Mouse (Mus musculus): Measurements from ENCODE around the gene Copg2. TPM values are rescaled to one million over a fixed set of nuclear protein-coding genes. Genes with fewer than 3 reads are reported as not detected.

Gene Copg2
- polyA plus RNA-seq, 1 experiment from 2014 or later, result 34.5 TPM

DNA sequence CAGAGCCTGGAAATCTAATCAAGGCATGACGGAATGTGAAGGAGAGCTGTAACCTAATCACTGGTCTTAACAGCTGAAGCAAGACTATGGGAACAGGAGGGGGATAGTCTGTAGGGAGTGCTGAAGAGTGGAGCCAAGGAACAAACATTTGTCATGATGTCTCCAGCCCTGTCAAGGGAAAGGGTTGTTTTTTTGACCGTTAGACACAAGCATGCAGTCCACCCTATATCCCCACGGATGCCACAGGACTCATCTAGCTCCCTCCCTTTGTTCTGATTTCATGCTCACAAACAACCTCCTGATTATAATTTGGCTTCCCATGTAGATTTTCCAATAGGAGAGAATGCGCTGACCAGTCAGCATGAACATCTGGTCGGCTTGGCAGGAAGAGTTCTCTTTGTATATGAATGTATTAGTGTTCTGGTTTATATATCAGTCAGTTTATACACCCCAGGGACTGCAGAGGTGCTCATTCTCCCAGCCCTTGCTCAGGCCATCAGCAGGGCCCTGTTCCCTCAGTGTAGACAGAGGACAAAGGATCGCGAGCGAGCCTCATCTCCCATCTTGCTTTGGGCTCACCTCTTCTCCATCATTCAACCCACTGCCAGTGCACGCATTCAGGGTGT is 192.5 kb downstream of the Copg2 start:
- no peaks in the 10 kb centered on the region for H3K27me3 ChIP-seq (ENCODE audit: control insufficient read depth, insufficient read depth, low read length)
- no peak overlapping the region for H3K4me3 ChIP-seq (ENCODE audit: low read depth, low read length)
- no peak for ATAC-seq (replicated peaks; ENCODE audit: insufficient number of reproducible peaks, low FRiP score, low TSS enrichment)
- peaks cover 18% of the 10 kb centered on the region; the same call in 1 of the 2 replicates for H3K4me1 ChIP-seq (ENCODE audit: control insufficient read depth, insufficient read depth, low read length)
- no peak overlapping the region for H3K27ac ChIP-seq (ENCODE audit: low read depth, low read length)
- 63% methylated on average over 9 of the region's 9 CpGs for WGBS (ENCODE audit: insufficient replicate concordance)
- H3K9me3 ChIP-seq (replicated peaks; ENCODE audit: control insufficient read depth, low read length), result no peaks in the 10 kb centered on the region
- no peak overlapping the region for H3K9ac ChIP-seq (ENCODE audit: low read depth, low read length)
- H3K36me3 ChIP-seq (ENCODE audit: control insufficient read depth, insufficient read depth, low read length), result no peaks in the 10 kb centered on the region
- H3K4me2 ChIP-seq, result no peak overlapping the region

DNA sequence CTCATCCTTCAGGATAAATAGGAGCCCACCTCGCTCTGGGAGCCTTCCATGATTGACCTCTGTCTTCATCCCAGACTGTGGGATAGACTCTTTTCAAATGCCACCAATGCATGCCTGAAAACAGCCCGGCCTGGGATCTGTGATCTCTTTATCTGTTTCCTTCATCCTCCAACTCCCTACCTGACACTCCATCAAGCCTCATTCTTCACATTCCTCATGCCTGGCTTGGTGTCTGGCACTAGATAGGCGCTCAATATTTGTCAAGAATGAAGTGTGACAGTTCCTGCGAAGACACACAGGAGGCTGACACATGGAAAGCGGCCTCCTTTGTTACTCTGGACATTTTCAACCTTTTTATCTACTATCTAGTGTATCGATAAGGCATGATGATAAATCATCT is 193.1 kb downstream of the Copg2 start:
- Histone ChIP-seq H3K4me1 (ENCODE audit: control insufficient read depth, insufficient read depth, low read length) (peaks cover 18% of the 10 kb centered on the region; the same call in 1 of the 2 replicates), H3K4me2 (no peak overlapping the region), H3K9ac (ENCODE audit: low read depth, low read length) (no peak overlapping the region), H3K9me3 (replicated peaks; ENCODE audit: control insufficient read depth, low read length) (no peaks in the 10 kb centered on the region), H3K36me3 (ENCODE audit: control insufficient read depth, insufficient read depth, low read length) (no peaks in the 10 kb centered on the region), H3K4me3 (ENCODE audit: low read depth, low read length) (no peak overlapping the region), H3K27me3 (ENCODE audit: control insufficient read depth, insufficient read depth, low read length) (no peaks in the 10 kb centered on the region), H3K27ac (ENCODE audit: low read depth, low read length) (no peak overlapping the region)
- no peak for ATAC-seq (replicated peaks; ENCODE audit: insufficient number of reproducible peaks, low FRiP score, low TSS enrichment)
- 28% methylated on average over 6 of the region's 6 CpGs for WGBS (ENCODE audit: insufficient replicate concordance)

DNA sequence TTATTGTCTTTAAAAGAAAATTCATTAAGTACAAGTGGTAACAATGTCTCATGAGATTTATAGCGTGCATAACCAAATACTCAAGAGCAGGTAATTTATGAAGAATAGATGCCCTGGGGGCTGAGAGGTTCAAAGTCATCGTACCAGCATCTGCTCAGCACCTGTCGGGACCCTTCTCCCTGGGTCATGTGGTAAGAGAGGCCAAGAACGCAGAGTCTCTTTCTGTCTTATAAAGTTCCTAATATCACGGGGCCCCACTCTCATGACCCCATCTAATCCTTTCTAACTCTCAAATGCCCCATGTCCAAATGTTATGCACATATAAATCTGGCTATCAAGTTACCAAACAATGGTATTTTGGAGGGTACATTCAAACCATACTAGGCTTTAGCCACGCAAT is 193.7 kb downstream of the Copg2 start:
- no peak for ATAC-seq (replicated peaks; ENCODE audit: insufficient number of reproducible peaks, low FRiP score, low TSS enrichment)
- no peak overlapping the region for H3K27ac ChIP-seq (ENCODE audit: low read depth, low read length)
- no peaks in the 10 kb centered on the region for H3K36me3 ChIP-seq (ENCODE audit: control insufficient read depth, insufficient read depth, low read length)
- H3K4me2 ChIP-seq, result no peak overlapping the region
- no peak overlapping the region for H3K4me3 ChIP-seq (ENCODE audit: low read depth, low read length)
- H3K27me3 ChIP-seq (ENCODE audit: control insufficient read depth, insufficient read depth, low read length), result no peaks in the 10 kb centered on the region
- 75% methylated on average over 6 of the region's 6 CpGs for WGBS (ENCODE audit: insufficient replicate concordance)
- H3K4me1 ChIP-seq (ENCODE audit: control insufficient read depth, insufficient read depth, low read length), result peaks cover 19% of the 10 kb centered on the region
- H3K9me3 ChIP-seq (replicated peaks; ENCODE audit: control insufficient read depth, low read length), result no peaks in the 10 kb centered on the region
- no peak overlapping the region for H3K9ac ChIP-seq (ENCODE audit: low read depth, low read length)

DNA sequence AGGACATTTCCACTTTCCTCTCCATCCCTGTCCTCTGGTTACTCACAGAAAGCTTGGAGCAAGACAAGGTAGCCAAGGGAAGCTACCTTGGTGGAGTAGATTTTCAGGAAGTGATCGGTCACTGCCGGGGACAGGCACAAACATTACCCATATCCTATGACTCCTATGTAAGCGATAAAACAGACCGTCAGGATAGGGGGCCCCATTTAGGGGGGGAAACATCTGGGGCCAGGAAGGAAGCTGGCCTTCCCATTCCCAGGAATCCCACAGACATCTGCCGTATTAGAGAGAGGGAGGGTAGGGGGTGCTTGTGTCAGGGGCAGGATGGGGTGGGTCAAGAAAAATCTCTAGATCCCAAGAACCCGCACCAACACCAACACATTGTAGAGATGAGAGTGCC is 196.4 kb downstream of the Copg2 start:
- ATAC-seq (replicated peaks; ENCODE audit: insufficient number of reproducible peaks, low FRiP score, low TSS enrichment), result 0 out of 2 replicates have a peak, but pooled peaks have one; percentile 53
- H3K27ac ChIP-seq (ENCODE audit: low read depth, low read length), result peak overlapping the region; percentile 67
- 47% methylated on average over 6 of the region's 6 CpGs for WGBS (ENCODE audit: insufficient replicate concordance)

DNA sequence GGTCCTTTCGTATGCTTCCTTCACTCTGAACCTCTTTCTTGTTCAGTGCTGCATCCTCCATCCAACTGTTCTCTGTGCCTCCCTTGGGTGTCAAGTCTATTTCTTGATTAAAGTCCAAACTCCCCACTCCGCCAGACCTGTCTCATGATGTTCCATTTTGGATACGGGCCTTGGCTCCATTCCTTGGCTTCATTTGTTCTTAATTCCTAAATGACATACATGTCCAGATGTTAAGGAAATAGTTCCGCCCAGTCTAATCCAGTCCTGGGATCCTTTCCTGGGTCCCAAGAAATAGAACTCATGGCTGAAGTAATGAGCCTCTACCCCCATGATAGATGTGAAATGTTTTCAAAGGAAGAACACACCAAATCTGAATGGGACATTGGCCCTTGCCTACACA is 198.6 kb downstream of the Copg2 start:
- no peak overlapping the region for H3K4me2 ChIP-seq
- H3K9ac ChIP-seq (ENCODE audit: low read depth, low read length), result no peak overlapping the region
- H3K36me3 ChIP-seq (ENCODE audit: control insufficient read depth, insufficient read depth, low read length), result no peaks in the 10 kb centered on the region
- 81% methylated on average over 4 of the region's 4 CpGs for WGBS (ENCODE audit: insufficient replicate concordance)
- no peak for ATAC-seq (replicated peaks; ENCODE audit: insufficient number of reproducible peaks, low FRiP score, low TSS enrichment)
- peaks cover 23% of the 10 kb centered on the region for H3K4me1 ChIP-seq (ENCODE audit: control insufficient read depth, insufficient read depth, low read length)
- H3K27ac ChIP-seq (ENCODE audit: low read depth, low read length), result peak overlapping the region; percentile 48
- H3K27me3 ChIP-seq (ENCODE audit: control insufficient read depth, insufficient read depth, low read length), result no peaks in the 10 kb centered on the region
- H3K4me3 ChIP-seq (ENCODE audit: low read depth, low read length), result no peak overlapping the region
- no peaks in the 10 kb centered on the region for H3K9me3 ChIP-seq (replicated peaks; ENCODE audit: control insufficient read depth, low read length)

More for the DNA sequence above, 196.4 kb downstream of the Copg2 start:
- Histone ChIP-seq H3K9ac (ENCODE audit: low read depth, low read length) (no peak overlapping the region), H3K27me3 (ENCODE audit: control insufficient read depth, insufficient read depth, low read length) (no peaks in the 10 kb centered on the region), H3K4me3 (ENCODE audit: low read depth, low read length) (no peak overlapping the region), H3K36me3 (ENCODE audit: control insufficient read depth, insufficient read depth, low read length) (no peaks in the 10 kb centered on the region), H3K4me2 (no peak overlapping the region), H3K9me3 (replicated peaks; ENCODE audit: control insufficient read depth, low read length) (no peaks in the 10 kb centered on the region), H3K4me1 (ENCODE audit: control insufficient read depth, insufficient read depth, low read length) (peaks cover 24% of the 10 kb centered on the region)

MicroRNAs within 50 kb of the gene (microRNA counts, 519-probe panel; counts per million panel counts)
- microRNA mmu-miR-335-3p, result 6,766 counts per million, percentile 88 among the panel's probes with 10 or more counts
- microRNA mmu-miR-335-5p, result 7,872 counts per million, percentile 97 among the panel's probes with 10 or more counts

Small RNA genes within 50 kb of the gene (microRNA-seq; reads per million reads assigned to microRNA genes)
- 144,627 reads per million, percentile 100 among the genes with 10 or more reads in this experiment for gene Mir335 (ENCODE audit: borderline number of aligned reads)

Other genes with a start within 250 kb of the Copg2 start
- 10.9 and 11.0 TPM in 2 replicates for gene Cep41, start 203.0 kb downstream of the Copg2 start, polyA plus RNA-seq (2014; fragmentation: Nextera tagmentation; extraction: Ambion mirVana)
- 4,075 and 4,306 TPM in 2 replicates for gene Mest, start 173.2 kb downstream of the Copg2 start, polyA plus RNA-seq (2014; fragmentation: Nextera tagmentation; extraction: Ambion mirVana)
- gene Tsga13, start 18.8 kb upstream of the Copg2 start, polyA plus RNA-seq (2014; fragmentation: Nextera tagmentation; extraction: Ambion mirVana), result 0.23 TPM in 1 of 2 replicates, not detected in the other
- gene Klf14, start 62.3 kb upstream of the Copg2 start, polyA plus RNA-seq (2014; fragmentation: Nextera tagmentation; extraction: Ambion mirVana), result 2.2 and 2.3 TPM in 2 replicates